Mouse (Mus musculus) kidney, postnatal 36 days (tissue): ENCODE results near the gene Lrrc55.
A peak's percentile ranks its signal among the peaks of the same experiment; 100 is the strongest.

Experiments
- DNase-seq, 2 experiments: peaks; one replicate each; pipeline ENCODE4 v3.0.0; 2021 to 2022; ENCODE audit warnings: mixed read lengths in 2 of 2

The Lrrc55 gene

GRCm38 (mm10) chr2:85129496-85129971 is 67.5 kb downstream of the Lrrc55 start:
- peak; percentile 42 to 45 for DNase-seq

GRCm38 (mm10) chr2:85123869-85124535 is 73.0 kb downstream of the Lrrc55 start:
- DNase-seq, result peak; percentile 64 to 83

GRCm38 (mm10) chr2:85123187-85123868 is 73.7 kb downstream of the Lrrc55 start:
- peak in 1 of 2 experiments; percentile 56 for DNase-seq
